Comparison of ENCODE assay signal across 25 mouse cellular contexts in genomic region chr8:13413823-13414390, GRCm38 (mm10). TPM values are rescaled to one million over a fixed set of nuclear protein-coding genes. Genes with fewer than 3 reads are reported as not detected.
A peak's percentile ranks its signal among the peaks of the same experiment; 100 is the strongest.
DNase-seq lines count a peak whose midpoint lies in the region; ATAC-seq and TF ChIP-seq lines count a peak whose summit lies in the region.
"Had no signal": no experiment of that assay in that cellular context is flagged by ENCODE, and none has a peak within 500 bp of the region (broad histone marks: within the 10 kb centered on the region; RNA-seq: fewer than 3 reads in every experiment).

No protein-coding gene starts in this region.

- H3K4me3 ChIP-seq in gastrocnemius, adult 2 months: no peak overlapping the region
- H3K4me3 ChIP-seq in kidney, embryonic 16.5 days (ENCODE audit: low read length): no peak overlapping the region
- H3K4me3 ChIP-seq: embryonic facial prominence, embryonic 10.5 days; heart, embryonic 15.5 days; limb, embryonic 13.5 days had no signal

- DNase-seq in gastrocnemius, adult 2 months: peak; percentile 54
- DNase-seq in gastrocnemius, postnatal 25 days: no peak
- no peak for DNase-seq in kidney, adult 8-10 months
- peak; percentile 18 for DNase-seq in lung, postnatal 10 days
- DNase-seq in lung, adult 18-20 months: no peak
- DNase-seq in thymus, postnatal 14 days: peak; percentile 70
- no peak for DNase-seq in right cerebral cortex, postnatal 25 days

- 0 out of 2 replicates have a peak, but pooled peaks have one; percentile 28 for ATAC-seq in kidney, embryonic 16.5 days (ENCODE audit: low FRiP score, low TSS enrichment)
- ATAC-seq: inflammation-experienced regulatory T-cells, adult 6 months had no signal

- peak overlapping the region; percentile 28; the same call in 1 of the 2 replicates for H3K27ac ChIP-seq in gastrocnemius, adult 2 months
- no peak overlapping the region for H3K27ac ChIP-seq in kidney, embryonic 16.5 days (ENCODE audit: low read length)
- H3K27ac ChIP-seq: embryonic facial prominence, embryonic 10.5 days; heart, embryonic 15.5 days; limb, embryonic 13.5 days had no signal

- H3K4me1 ChIP-seq in kidney, embryonic 16.5 days (ENCODE audit: insufficient read depth, low read length): no peaks in the 10 kb centered on the region
- H3K4me1 ChIP-seq: embryonic facial prominence, embryonic 10.5 days; heart, embryonic 15.5 days; limb, embryonic 13.5 days had no signal

- 38% methylated on average over 12 of the region's 12 CpGs for WGBS in kidney, embryonic 16.5 days

- H3K36me3 ChIP-seq in kidney, embryonic 16.5 days (ENCODE audit: insufficient read depth, low read length): no peaks in the 10 kb centered on the region
- H3K36me3 ChIP-seq: embryonic facial prominence, embryonic 10.5 days; heart, embryonic 15.5 days; limb, embryonic 13.5 days had no signal

- H3K9ac ChIP-seq in kidney, embryonic 16.5 days (replicated peaks; ENCODE audit: low read length): no peak overlapping the region
- H3K9ac ChIP-seq: heart, embryonic 15.5 days; limb, embryonic 13.5 days had no signal

- no peak overlapping the region for H3K4me2 ChIP-seq in kidney, embryonic 16.5 days (replicated peaks; ENCODE audit: low read depth, low read length)
- H3K4me2 ChIP-seq: heart, embryonic 15.5 days; limb, embryonic 13.5 days; midbrain, embryonic 11.5 days had no signal

- H3K9me3 ChIP-seq in kidney, embryonic 16.5 days (ENCODE audit: low read length): no peaks in the 10 kb centered on the region
- H3K9me3 ChIP-seq: embryonic facial prominence, embryonic 10.5 days; heart, embryonic 15.5 days; limb, embryonic 13.5 days had no signal

- intact Hi-C loops in gastrocnemius, adult 2 months (cut with DNase I): loop anchor here (1.0 to 2.0 kb wide), 2 partner anchors 134 to 339 kb away; no protein-coding TSS in a partner anchor

- H3K27me3 ChIP-seq in kidney, embryonic 16.5 days (ENCODE audit: insufficient read depth, low read length): no peaks in the 10 kb centered on the region

- TF ChIP-seq CTCF in gastrocnemius, adult 2 months (IDR thresholded peaks at IDR 0.05): no peak

RNA-seq across cellular contexts. Expression of gene Grk1, which starts 9.0 kb away (rescaled TPM):
- total RNA-seq in gastrocnemius, adult 2 months (2021): not detected
- under 1 TPM in 1 of 2 experiments, not detected in 1; 0.05 TPM for total RNA-seq in gastrocnemius, postnatal 25 days (2021)
- polyA plus RNA-seq in kidney, embryonic 16.5 days (2015; fragmentation: Nextera tagmentation; extraction: Ambion mirVana): not detected in 2 replicates
- total RNA-seq: adrenal gland, postnatal 36 days; CH12.LX; gastrocnemius, adult 18-20 months; granulocyte monocyte progenitor cell, adult 5-6 weeks; layer of hippocampus, postnatal 25 days; left cerebral cortex, postnatal 14 days; monocyte, adult 5-6 weeks had no signal
- polyA plus RNA-seq: heart, embryonic 15.5 days; hindbrain, embryonic 11.5 days; inflammation-experienced regulatory T-cells, adult 6 months; liver, embryonic 16.5 days; neural tube, embryonic 11.5 days had no signal

RNA-seq across cellular contexts. Expression of gene Atp4b, which starts 17.3 kb away (rescaled TPM):
- total RNA-seq in gastrocnemius, adult 2 months (2021): not detected
- total RNA-seq in gastrocnemius, postnatal 25 days (2021): not detected
- polyA plus RNA-seq in kidney, embryonic 16.5 days (2015; fragmentation: Nextera tagmentation; extraction: Ambion mirVana): not detected in 2 replicates
- total RNA-seq: CH12.LX; gastrocnemius, adult 18-20 months; granulocyte monocyte progenitor cell, adult 5-6 weeks; layer of hippocampus, postnatal 25 days; left cerebral cortex, postnatal 14 days; monocyte, adult 5-6 weeks had no signal
- polyA plus RNA-seq: embryonic facial prominence, embryonic 10.5 days; forebrain, embryonic 11.5 days; heart, embryonic 15.5 days; hindbrain, embryonic 11.5 days; inflammation-experienced regulatory T-cells, adult 6 months; limb, embryonic 13.5 days; neural tube, embryonic 11.5 days had no signal

RNA-seq across cellular contexts. Expression of gene Tmem255b, which starts 21.1 kb away (rescaled TPM):
- total RNA-seq in gastrocnemius, adult 2 months (2021): 1 to 10 TPM; 2.6 to 3.1 TPM
- 1 to 10 TPM; 3.5 to 3.9 TPM for total RNA-seq in gastrocnemius, postnatal 25 days (2021)
- polyA plus RNA-seq in kidney, embryonic 16.5 days (2015; fragmentation: Nextera tagmentation; extraction: Ambion mirVana): 0.95 and 1.4 TPM in 2 replicates
- total RNA-seq: CH12.LX; granulocyte monocyte progenitor cell, adult 5-6 weeks; MEL; monocyte, adult 5-6 weeks had no signal
- polyA plus RNA-seq: forebrain, embryonic 11.5 days; hindbrain, embryonic 11.5 days; inflammation-experienced regulatory T-cells, adult 6 months had no signal

Comparison
In these comparisons a context has a peak if more than half of its experiments do, and no peak if none do; other contexts are left out.
1. DNase-seq: peak in gastrocnemius, adult 2 months (single experiment), lung, postnatal 10 days (single experiment) and thymus, postnatal 14 days (single experiment); none in gastrocnemius, postnatal 25 days (single experiment), kidney, adult 8-10 months (0 of 2), lung, adult 18-20 months (0 of 2) and right cerebral cortex, postnatal 25 days (single experiment).